Mouse (Mus musculus): ENCODE data around the gene Dap3. TPM values are rescaled to one million over a fixed set of nuclear protein-coding genes. Genes with fewer than 3 reads are reported as not detected.
A peak's percentile ranks its signal among the peaks of the same experiment; 100 is the strongest.

Gene Dap3
- polyA plus RNA-seq, 1 experiment from 2014 or later, result 158 TPM

DNA sequence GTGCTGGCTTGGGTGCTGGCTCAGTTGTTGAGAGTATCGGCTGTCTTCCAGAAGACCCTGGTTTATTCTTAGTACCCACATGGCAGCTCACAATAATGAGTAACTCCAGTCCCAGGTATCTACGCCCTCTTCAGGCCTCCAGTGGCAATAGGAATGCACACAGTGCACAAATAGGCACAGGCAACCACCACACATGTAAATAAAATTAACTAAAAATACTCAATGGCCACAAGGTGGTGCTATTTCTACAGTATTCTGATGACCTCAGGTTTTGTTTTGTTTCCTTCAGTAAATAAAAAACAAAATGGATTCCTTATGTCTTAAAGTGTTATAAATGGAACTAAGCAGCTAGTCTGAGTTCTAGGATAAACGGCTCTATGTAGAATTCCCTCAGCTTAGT lies 11.2 kb downstream of the Dap3 start:
- no peak for DNase-seq (ENCODE audit: low spot score)
- Histone ChIP-seq H3K4me1 (no peaks in the 10 kb centered on the region), H3K36me3 (peaks cover 67% of the 10 kb centered on the region), H3K27ac (no peak overlapping the region), H3K27me3 (ENCODE audit: insufficient read depth, poor library complexity, severe bottlenecking) (no peaks in the 10 kb centered on the region), H3K4me3 (no peak overlapping the region), H3K9me3 (no peaks in the 10 kb centered on the region)
- 74% methylated on average over 3 of the region's 3 CpGs for WGBS

DNA sequence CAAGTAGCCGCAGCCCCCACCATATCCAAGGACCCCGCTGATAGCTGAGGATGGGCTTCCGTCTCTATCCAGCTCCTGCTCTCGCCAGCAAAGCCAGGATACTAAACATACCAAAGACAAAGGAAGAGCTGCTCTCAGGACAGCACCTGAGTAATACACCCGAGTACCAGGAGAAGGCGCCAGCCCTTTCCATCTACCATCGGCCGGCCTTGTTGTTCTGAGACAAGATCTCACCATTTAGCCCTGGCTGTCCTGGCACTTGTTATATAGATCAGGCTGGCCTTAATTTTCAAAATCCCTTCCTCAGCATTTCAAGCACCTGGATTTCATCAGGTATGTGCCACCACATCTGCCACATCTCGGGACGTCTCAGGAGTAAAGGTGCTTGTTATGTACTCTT lies 11.9 kb downstream of the Dap3 start:
- Histone ChIP-seq H3K27ac (no peak overlapping the region), H3K36me3 (peaks cover 74% of the 10 kb centered on the region)
- no peak for DNase-seq (ENCODE audit: low spot score)

GRCm38 (mm10) chr3:88929501-88929900 lies 21.5 kb downstream of the Dap3 start:
- DNase-seq (ENCODE audit: low spot score), result no peak
- Histone ChIP-seq H3K27ac (no peak overlapping the region), H3K9me3 (no peaks in the 10 kb centered on the region), H3K4me3 (no peak overlapping the region), H3K27me3 (ENCODE audit: insufficient read depth, poor library complexity, severe bottlenecking) (no peaks in the 10 kb centered on the region), H3K36me3 (peaks cover 100% of the 10 kb centered on the region), H3K4me1 (no peaks in the 10 kb centered on the region)
- WGBS, result 87% methylated on average over 3 of the region's 3 CpGs

More for the DNA sequence above, 11.9 kb downstream of the Dap3 start:
- Histone ChIP-seq H3K4me1 (no peaks in the 10 kb centered on the region), H3K4me3 (no peak overlapping the region), H3K27me3 (ENCODE audit: insufficient read depth, poor library complexity, severe bottlenecking) (no peaks in the 10 kb centered on the region), H3K9me3 (no peaks in the 10 kb centered on the region)
- 92% methylated on average over 10 of the region's 10 CpGs for WGBS

GRCm38 (mm10) chr3:88925651-88926050 lies 25.3 kb downstream of the Dap3 start:
- peaks cover 4% of the 10 kb centered on the region; the same call in 1 of the 2 replicates for H3K9me3 ChIP-seq
- no peak overlapping the region for H3K4me3 ChIP-seq
- peaks cover 99% of the 10 kb centered on the region for H3K36me3 ChIP-seq
- H3K27me3 ChIP-seq (ENCODE audit: insufficient read depth, poor library complexity, severe bottlenecking), result no peaks in the 10 kb centered on the region
- DNase-seq (ENCODE audit: low spot score), result no peak
- no peak overlapping the region for H3K27ac ChIP-seq
- WGBS, result 87% methylated on average over 2 of the region's 2 CpGs
- no peaks in the 10 kb centered on the region for H3K4me1 ChIP-seq

DNA sequence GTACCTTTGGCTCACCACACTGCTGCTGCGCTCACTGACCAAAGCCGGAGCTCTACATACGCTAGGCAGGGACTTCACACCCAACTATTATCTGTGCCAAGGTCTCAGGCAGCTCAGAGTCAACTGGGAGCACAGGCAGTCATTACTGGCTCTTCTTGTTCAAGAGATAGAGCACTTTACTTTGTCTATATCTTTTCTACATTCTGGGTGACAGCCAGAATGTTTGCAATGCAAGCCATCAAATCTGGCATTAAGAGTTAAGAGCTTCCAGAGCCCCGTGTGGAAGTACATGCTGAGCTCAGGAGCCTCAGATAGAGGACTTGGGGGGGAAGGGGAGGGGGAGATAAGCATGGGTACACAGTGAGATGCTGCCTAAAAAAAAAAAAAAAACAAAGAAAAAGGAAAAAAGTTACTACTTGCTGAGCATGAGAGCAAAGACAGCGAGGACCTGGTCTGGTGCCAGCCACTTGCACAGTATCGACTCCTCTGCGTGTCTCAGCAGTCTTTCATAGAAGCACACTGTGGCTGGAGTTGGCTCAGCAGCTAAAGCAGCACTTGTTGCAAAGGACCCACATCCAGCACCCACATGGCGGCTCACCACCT lies 26.9 kb downstream of the Dap3 start:
- Histone ChIP-seq H3K27me3 (ENCODE audit: insufficient read depth, poor library complexity, severe bottlenecking) (no peaks in the 10 kb centered on the region), H3K27ac (no peak overlapping the region), H3K4me1 (no peaks in the 10 kb centered on the region), H3K4me3 (no peak overlapping the region), H3K36me3 (peaks cover 93% of the 10 kb centered on the region), H3K9me3 (peaks cover 4% of the 10 kb centered on the region; the same call in 1 of the 2 replicates)
- no peak for DNase-seq (ENCODE audit: low spot score)
- WGBS, result 76% methylated on average over 8 of the region's 8 CpGs

- H3K4me3 ChIP-seq, result no peak overlapping the region
- H3K9me3 ChIP-seq, result peaks cover 4% of the 10 kb centered on the region; the same call in 1 of the 2 replicates
- 68% methylated on average over 9 of the region's 9 CpGs for WGBS
- peaks cover 68% of the 10 kb centered on the region for H3K36me3 ChIP-seq
- H3K27ac ChIP-seq, result no peak overlapping the region
- no peak for DNase-seq (ENCODE audit: low spot score)
- H3K27me3 ChIP-seq (ENCODE audit: insufficient read depth, poor library complexity, severe bottlenecking), result no peaks in the 10 kb centered on the region
- no peaks in the 10 kb centered on the region for H3K4me1 ChIP-seq
Measured at GRCm38 (mm10) chr3:88921411-88921810, 29.6 kb downstream of the Dap3 start.

DNA sequence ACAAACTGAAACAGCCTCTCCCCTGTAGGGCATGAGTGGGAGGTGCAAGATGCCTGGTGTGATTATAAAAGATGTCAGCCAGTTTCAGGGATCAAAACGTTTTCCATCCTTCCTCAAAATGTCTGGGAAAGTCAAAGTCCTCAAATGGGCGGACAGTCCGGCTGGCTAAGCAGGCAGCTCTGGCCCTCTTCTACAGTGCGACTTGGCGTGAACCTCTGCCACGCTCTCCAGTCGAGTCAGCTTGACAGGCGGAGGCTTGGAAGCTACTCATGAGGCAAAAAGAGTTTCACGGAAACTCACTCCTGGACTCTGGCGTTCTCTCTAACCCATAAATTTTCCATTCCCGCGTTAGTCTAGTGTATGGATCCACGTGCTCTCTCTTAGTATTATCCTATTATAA lies 32.0 kb downstream of the Dap3 start:
- H3K27ac ChIP-seq, result no peak overlapping the region
- no peaks in the 10 kb centered on the region for H3K27me3 ChIP-seq (ENCODE audit: insufficient read depth, poor library complexity, severe bottlenecking)
- H3K9me3 ChIP-seq, result peaks cover 4% of the 10 kb centered on the region; the same call in 1 of the 2 replicates
- no peak overlapping the region for H3K4me3 ChIP-seq
- DNase-seq (ENCODE audit: low spot score), result no peak
- 80% methylated on average over 13 of the region's 13 CpGs for WGBS
- peaks cover 5% of the 10 kb centered on the region; the same call in 1 of the 2 replicates for H3K4me1 ChIP-seq
- peaks cover 44% of the 10 kb centered on the region for H3K36me3 ChIP-seq

- DNase-seq (ENCODE audit: low spot score), result no peak
- Histone ChIP-seq H3K27me3 (ENCODE audit: insufficient read depth, poor library complexity, severe bottlenecking) (no peaks in the 10 kb centered on the region), H3K9me3 (no peaks in the 10 kb centered on the region), H3K4me1 (peaks cover 24% of the 10 kb centered on the region; the same call in 1 of the 2 replicates), H3K36me3 (peaks cover 36% of the 10 kb centered on the region), H3K27ac (peak overlapping the region; percentile 94), H3K4me3 (peak overlapping the region; percentile 88)
- 32% methylated on average over 8 of the region's 8 CpGs for WGBS
Measured at GRCm38 (mm10) chr3:88914384-88914810, 36.6 kb downstream of the Dap3 start.

DNA sequence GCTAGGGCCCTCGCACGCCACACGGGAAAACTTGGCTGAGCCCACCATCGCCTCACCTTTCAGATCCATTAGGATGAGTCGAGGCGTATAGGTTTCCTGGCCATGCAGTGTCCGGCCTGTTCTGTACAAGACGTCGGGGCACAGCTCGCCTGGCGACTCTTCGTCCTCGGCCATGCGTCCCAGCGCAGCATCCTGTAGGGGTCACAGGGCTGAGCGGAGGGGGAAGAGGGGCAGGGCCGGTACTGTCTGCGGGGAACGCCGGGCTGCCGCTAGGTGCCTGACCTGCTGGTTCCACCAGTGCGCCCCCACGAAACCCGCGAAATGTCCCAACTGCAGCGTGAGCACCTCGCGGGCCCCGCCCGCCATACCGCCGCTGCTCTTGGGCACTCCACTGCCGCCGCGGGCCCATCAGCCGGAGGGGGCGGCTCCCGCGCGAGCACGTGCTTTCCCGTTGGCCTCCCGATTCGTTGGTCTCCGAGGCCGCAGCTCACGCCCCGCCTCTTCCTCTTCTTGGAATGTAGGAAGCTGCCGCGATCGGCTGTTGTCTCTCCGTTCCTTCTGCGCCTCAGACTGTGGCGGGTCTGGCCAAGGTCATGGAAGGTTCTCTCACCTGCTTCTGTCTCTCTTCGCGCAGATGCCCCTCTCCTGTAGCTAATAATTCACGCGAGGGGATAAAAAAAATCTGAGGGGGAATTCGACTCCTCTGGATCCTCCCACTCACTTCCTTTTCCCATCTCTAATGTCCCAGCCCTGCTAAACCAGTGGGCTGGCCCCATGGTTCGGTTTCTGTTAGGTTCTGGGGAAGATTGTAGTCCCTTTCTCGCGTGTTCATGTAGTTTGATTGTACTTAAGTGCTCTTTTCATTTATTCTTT lies 37.2 kb downstream of the Dap3 start, which contains the start of gene Msto1:
Msto1 (minus strand) TSS at position 489 of the 873 bp plus-strand sequence.
- WGBS, result under 1% methylated on average over 62 of the region's 62 CpGs
- no peaks in the 10 kb centered on the region for H3K9me3 ChIP-seq
- peak within 1 kb of the TSS; percentile 94 for H3K27ac ChIP-seq
- peaks cover 27% of the 10 kb centered on the region; the same call in 1 of the 2 replicates for H3K4me1 ChIP-seq
- H3K36me3 ChIP-seq, result peaks cover 41% of the 10 kb centered on the region
- peak; percentile 97 for DNase-seq (ENCODE audit: low spot score)
- peak within 1 kb of the TSS; percentile 88 for H3K4me3 ChIP-seq
- no peaks in the 10 kb centered on the region for H3K27me3 ChIP-seq (ENCODE audit: insufficient read depth, poor library complexity, severe bottlenecking)

- Histone ChIP-seq H3K4me3 (peak overlapping the region; percentile 88; the same call in 1 of the 2 replicates), H3K9me3 (no peaks in the 10 kb centered on the region), H3K4me1 (peaks cover 27% of the 10 kb centered on the region; the same call in 1 of the 2 replicates), H3K27ac (no peak overlapping the region), H3K27me3 (ENCODE audit: insufficient read depth, poor library complexity, severe bottlenecking) (no peaks in the 10 kb centered on the region), H3K36me3 (peaks cover 52% of the 10 kb centered on the region)
- 87% methylated on average over 7 of the region's 7 CpGs for WGBS
- DNase-seq (ENCODE audit: low spot score), result no peak
Measured at GRCm38 (mm10) chr3:88912585-88912984, 38.4 kb downstream of the Dap3 start.

DNA sequence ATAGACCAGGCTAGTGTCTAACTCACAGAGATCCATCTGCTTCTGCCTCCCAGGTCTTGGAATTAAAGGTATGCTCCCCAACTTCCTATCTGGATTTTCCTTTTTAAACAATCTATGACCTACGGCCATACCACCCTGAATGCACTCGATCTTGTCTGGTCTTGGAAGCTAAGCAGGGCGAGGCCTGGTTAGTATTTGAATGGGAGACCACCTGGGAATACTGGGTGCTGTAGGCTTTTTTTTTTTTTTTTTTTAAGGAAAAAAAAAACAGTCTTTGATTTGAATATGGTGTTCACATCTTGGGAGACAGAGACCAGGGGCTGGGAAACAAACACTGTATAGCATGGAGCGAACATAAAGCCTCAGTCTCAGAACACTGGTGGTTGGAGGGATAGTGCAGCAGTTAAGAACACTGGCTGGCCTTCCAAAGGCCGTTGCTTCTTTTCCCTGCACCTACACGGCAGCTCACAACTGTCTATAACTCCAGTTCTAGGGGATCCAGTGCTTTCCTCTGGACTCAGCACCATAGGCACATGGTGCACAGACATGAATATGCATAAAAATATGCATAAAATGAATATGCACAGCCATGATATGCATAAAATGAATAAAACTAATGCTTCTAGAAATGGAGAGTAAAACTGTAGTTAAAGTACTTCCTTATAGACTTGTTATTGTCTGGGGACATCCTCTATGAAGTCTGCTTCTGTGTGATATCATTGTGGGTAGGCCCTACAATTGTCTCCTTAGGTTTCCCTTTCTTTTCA lies 44.4 kb downstream of the Dap3 start:
- Histone ChIP-seq H3K36me3 (peaks cover 100% of the 10 kb centered on the region), H3K27me3 (ENCODE audit: insufficient read depth, poor library complexity, severe bottlenecking) (no peaks in the 10 kb centered on the region), H3K27ac (no peak overlapping the region), H3K4me1 (0 out of 2 replicates have a peak, but pooled peaks cover 12% of the 10 kb centered on the region), H3K4me3 (no peak overlapping the region), H3K9me3 (no peaks in the 10 kb centered on the region)
- 87% methylated on average over 6 of the region's 6 CpGs for WGBS
- DNase-seq (ENCODE audit: low spot score), result no peak

DNA sequence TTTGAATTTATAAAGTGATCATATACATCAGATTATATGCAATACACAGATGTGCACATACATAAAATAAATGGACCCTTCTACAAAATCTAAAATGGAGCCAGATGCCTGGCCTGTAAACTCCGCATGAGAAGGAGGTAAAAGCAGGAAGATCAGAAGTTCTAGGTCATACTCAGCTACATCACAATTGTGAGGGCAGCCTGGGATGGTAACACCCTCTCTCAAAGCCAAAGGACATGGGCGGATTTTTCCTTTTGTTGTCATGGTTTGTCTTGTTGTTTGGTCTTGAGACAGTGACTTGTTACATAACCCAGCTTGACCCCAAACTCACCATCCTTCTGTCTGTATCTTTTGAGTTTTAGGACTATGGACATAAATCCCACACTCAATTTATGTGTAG lies 45.2 kb downstream of the Dap3 start:
- no peak for DNase-seq (ENCODE audit: low spot score)
- Histone ChIP-seq H3K27ac (no peak overlapping the region), H3K4me1 (0 out of 2 replicates have a peak, but pooled peaks cover 9% of the 10 kb centered on the region), H3K4me3 (no peak overlapping the region), H3K9me3 (no peaks in the 10 kb centered on the region), H3K27me3 (ENCODE audit: insufficient read depth, poor library complexity, severe bottlenecking) (no peaks in the 10 kb centered on the region), H3K36me3 (peaks cover 99% of the 10 kb centered on the region)
- 88% methylated on average over 2 of the region's 2 CpGs for WGBS
